Mouse (Mus musculus): ENCODE data around the gene S100a8. TPM values are rescaled to one million over a fixed set of nuclear protein-coding genes. Genes with fewer than 3 reads are reported as not detected.

Gene S100a8
- polyA plus RNA-seq, 1 experiment from 2014 or later = not detected

DNA sequence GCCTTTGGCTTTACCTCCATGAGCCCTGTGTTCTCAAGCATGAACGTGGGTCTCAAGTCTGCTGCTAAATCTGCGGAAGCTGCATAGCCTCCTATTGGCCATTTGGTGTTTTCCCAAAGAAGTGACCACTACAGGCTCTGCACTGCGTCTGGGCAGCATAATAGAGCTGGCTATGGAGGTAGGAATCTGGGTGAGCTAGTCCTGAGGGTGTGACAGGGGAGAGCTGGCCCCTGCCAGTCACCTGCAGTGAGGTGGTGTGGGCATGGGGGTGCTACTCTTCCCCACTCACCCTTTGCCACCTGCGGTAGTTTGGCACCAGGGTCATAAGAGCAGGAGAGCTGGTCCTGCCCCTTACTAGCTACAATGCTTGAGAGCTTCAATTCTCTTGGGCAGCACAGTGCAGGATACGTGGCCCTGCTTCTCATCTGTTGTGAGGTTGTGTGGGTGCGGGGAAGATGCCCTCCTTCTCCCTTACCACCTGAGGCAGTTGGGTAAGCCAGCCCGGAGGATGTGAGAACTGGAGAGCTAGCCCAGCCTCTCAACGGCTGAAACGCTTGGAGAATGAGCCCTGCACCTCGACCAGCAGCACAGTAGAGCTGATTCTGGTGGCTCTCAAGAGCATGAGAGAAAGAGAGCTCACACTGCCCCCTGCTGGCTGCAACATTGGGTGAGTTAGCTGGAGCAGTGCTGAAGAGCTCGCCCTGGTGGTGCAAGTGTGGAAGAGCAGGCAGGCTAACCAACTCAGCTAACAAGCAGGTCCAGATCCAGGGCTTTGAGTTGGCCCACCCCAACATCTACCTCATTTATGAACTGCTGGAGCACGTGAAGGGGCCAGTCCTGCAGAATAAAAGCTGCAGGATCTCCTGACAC, 41.0 kb downstream of the S100a8 start:
- in situ Hi-C loops (cut with MboI; ENCODE audit: low pct_unique_long_range_greater_than_20kb) = loop anchor here (5.0 to 10.0 kb wide), 3 partner anchors 53 to 295 kb away; partner anchors contain the start of gene Snapin
- H3K27me3 ChIP-seq = peaks cover 44% of the 10 kb centered on the region
- DNase-seq (ENCODE audit: low read depth, low spot score) = peak; percentile 68
- ATAC-seq = peak; percentile 90
- CTCF ChIA-PET = interaction anchor here (0.9 to 6.0 kb wide), 41 partner anchors 9 to 296 kb away, joined by 3 to 50 read pairs (median 6); partner anchors contain the start of genes Ilf2, Pglyrp4, S100a7a and S100a8
- POLR2A ChIA-PET = interaction anchor here (0.5 to 1.9 kb wide), 2 partner anchors 14 to 312 kb away, joined by 3 to 6 read pairs; partner anchors contain the start of gene S100a9
- TF ChIP-seq CTCF (IDR thresholded peaks at IDR 0.05) = peak; percentile 100

Other genes with a start within 250 kb of the S100a8 start
- gene Ints3, start 235.4 kb upstream of the S100a8 start, polyA plus RNA-seq (2021) = 77.8 TPM
- gene Npr1, start 203.1 kb upstream of the S100a8 start, polyA plus RNA-seq (2021) = 5.3 TPM
- 129 TPM for gene Ilf2, start 192.9 kb upstream of the S100a8 start, polyA plus RNA-seq (2021)
- gene Snapin, start 177.9 kb upstream of the S100a8 start, polyA plus RNA-seq (2021) = 104 TPM
- 145 TPM for gene Chtop, start 159.5 kb upstream of the S100a8 start, polyA plus RNA-seq (2021)
- 190 TPM for gene S100a1, start 154.6 kb upstream of the S100a8 start, polyA plus RNA-seq (2021)
- gene S100a13, start 154.5 kb upstream of the S100a8 start, polyA plus RNA-seq (2021) = 54.3 TPM
- gene S100a14, start 142.1 kb upstream of the S100a8 start, polyA plus RNA-seq (2021) = 0.19 TPM
- 164 TPM for gene S100a16, start 131.7 kb upstream of the S100a8 start, polyA plus RNA-seq (2021)
- gene S100a3, start 108.4 kb upstream of the S100a8 start, polyA plus RNA-seq (2021) = 7.0 TPM
- not detected for gene S100a2, start 78.7 kb upstream of the S100a8 start, polyA plus RNA-seq (2021)
- not detected for gene Gm42674, start 67.1 kb upstream of the S100a8 start, polyA plus RNA-seq (2021)
- 44.0 TPM for gene S100a4, start 65.2 kb upstream of the S100a8 start, polyA plus RNA-seq (2021)
- not detected for gene S100a5, start 60.5 kb upstream of the S100a8 start, polyA plus RNA-seq (2021)
- 10,815 TPM for gene S100a6, start 56.1 kb upstream of the S100a8 start, polyA plus RNA-seq (2021)
- gene S100a7a, start 15.0 kb upstream of the S100a8 start, polyA plus RNA-seq (2021) = 4.9 TPM
- gene S100a9, start 26.7 kb downstream of the S100a8 start, polyA plus RNA-seq (2021) = not detected
- gene Pglyrp4, start 57.9 kb downstream of the S100a8 start, polyA plus RNA-seq (2021) = 0.04 TPM
- not detected for gene Gm5849, start 108.9 kb downstream of the S100a8 start, polyA plus RNA-seq (2021)